Mouse (Mus musculus) brain, embryonic 14.5 days (tissue): ENCODE measurements around the gene Il15ra.

Source experiments
- CTCF ChIP-seq: fragments of 200-500 bp; IDR thresholded peaks from 2 replicates; pipeline ENCODE4 v1.5.1; 2012; ENCODE audit warnings: inconsistent platforms, mild to moderate bottlenecking, moderate library complexity, borderline replicate concordance; ENCODE audit not compliant: insufficient read depth, insufficient read length; ENCODE audit errors: extremely low read depth
- POLR2A ChIP-seq: fragments of 200-500 bp; IDR thresholded peaks from 2 replicates; pipeline ENCODE4 v1.6.1; 2012; ENCODE audit warnings: mild to moderate bottlenecking, inconsistent platforms, borderline replicate concordance; ENCODE audit not compliant: poor library complexity, insufficient read depth, insufficient read length, severe bottlenecking; ENCODE audit errors: extremely low read depth

GRCm38 (mm10) chr2:11708538-11708937 is 3.4 kb downstream of the Il15ra start:
- TF ChIP-seq POLR2A: no peak
- TF ChIP-seq CTCF: no peak
